27 mouse cellular contexts compared by ENCODE assay signal in genomic region chr8:80899364-80899763, GRCm38 (mm10).
"Had no signal": no experiment of that assay in that cellular context is flagged by ENCODE, and none has a peak within 500 bp of the region (broad histone marks: within the 10 kb centered on the region; RNA-seq: fewer than 3 reads in every experiment).

No protein-coding gene starts in this region.

- H3K27ac ChIP-seq: gastrocnemius, adult 2 months; heart, embryonic 10.5 days; hindbrain, embryonic 10.5 days; hindbrain, embryonic 12.5 days; hindbrain, embryonic 15.5 days; hindbrain, postnatal 0 days; kidney, embryonic 15.5 days; kidney, postnatal 0 days; layer of hippocampus, adult 2 months; limb, embryonic 13.5 days; limb, embryonic 15.5 days; liver, embryonic 12.5 days; liver, embryonic 14.5 days had no signal

- H3K4me3 ChIP-seq: gastrocnemius, adult 2 months; heart, embryonic 10.5 days; heart, embryonic 12.5 days; hindbrain, embryonic 10.5 days; hindbrain, embryonic 12.5 days; hindbrain, embryonic 15.5 days; kidney, embryonic 15.5 days; layer of hippocampus, adult 2 months; limb, embryonic 13.5 days; limb, embryonic 15.5 days; liver, embryonic 12.5 days had no signal

- H3K36me3 ChIP-seq: heart, embryonic 10.5 days; heart, embryonic 12.5 days; hindbrain, embryonic 10.5 days; hindbrain, embryonic 12.5 days; hindbrain, embryonic 15.5 days; kidney, embryonic 15.5 days; limb, embryonic 13.5 days; limb, embryonic 15.5 days; liver, embryonic 12.5 days had no signal

- DNase-seq: gastrocnemius, adult 2 months; gastrocnemius, postnatal 10 days; gastrocnemius, postnatal 25 days; heart, adult 18-20 months; heart, postnatal 10 days; heart, postnatal 4 days; kidney, adult 11 months; kidney, adult 2 months; kidney, adult 9 months; kidney, postnatal 14 days; kidney, postnatal 36 days; layer of hippocampus, postnatal 36 days; left cerebral cortex, postnatal 4 days had no signal

- H3K4me2 ChIP-seq: heart, embryonic 12.5 days; hindbrain, embryonic 12.5 days; hindbrain, embryonic 15.5 days; kidney, embryonic 15.5 days; limb, embryonic 13.5 days; limb, embryonic 15.5 days; liver, embryonic 12.5 days had no signal

- H3K27me3 ChIP-seq: heart, embryonic 12.5 days; hindbrain, embryonic 12.5 days; hindbrain, embryonic 15.5 days; kidney, embryonic 15.5 days; limb, embryonic 13.5 days; limb, embryonic 15.5 days; liver, embryonic 12.5 days had no signal

- ATAC-seq: hindbrain, postnatal 0 days; intestine, embryonic 16.5 days; liver, embryonic 12.5 days had no signal

- H3K9me3 ChIP-seq: heart, embryonic 10.5 days; hindbrain, embryonic 10.5 days; hindbrain, embryonic 12.5 days; hindbrain, embryonic 15.5 days; kidney, embryonic 15.5 days; limb, embryonic 13.5 days; limb, embryonic 15.5 days; liver, embryonic 12.5 days had no signal

- H3K4me1 ChIP-seq: hindbrain, embryonic 12.5 days; hindbrain, embryonic 15.5 days; liver, embryonic 12.5 days had no signal

- H3K9ac ChIP-seq: heart, embryonic 12.5 days; hindbrain, embryonic 12.5 days; hindbrain, embryonic 15.5 days; kidney, embryonic 15.5 days; limb, embryonic 13.5 days; limb, embryonic 15.5 days; liver, embryonic 12.5 days; liver, embryonic 14.5 days had no signal
